Mouse (Mus musculus) layer of hippocampus, postnatal 10 days (tissue): ENCODE results near the gene Bicc1. TPM values are rescaled to one million over a fixed set of nuclear protein-coding genes. Genes with fewer than 3 reads are reported as not detected.
A peak's percentile ranks its signal among the peaks of the same experiment; 100 is the strongest.

Experiments
- DNase-seq, 2 experiments: peaks; one replicate each; pipeline ENCODE4 v3.0.0; 2021; ENCODE audit warnings: low spot score in 2 of 2
- long read RNA-seq: library from polyadenylated mRNA; stranded (forward); transcript quantifications from one replicate; pipeline ENCODE4 v2.0.0, GENCODE M21; 2023
- total RNA-seq, 2 experiments: library from RNA; stranded (reverse); gene quantifications; 2 replicates each; pipeline ENCODE4 v1.2.3; 2021

The Bicc1 gene
- total RNA-seq: 1 to 10 TPM; 6.2 to 6.6 TPM
- long read RNA-seq, full-length matches to known transcripts: 2 of 11 reads
- long read RNA-seq, partial matches to known transcripts: 2 of 11 reads
- long read RNA-seq, other reads (novel, unspliced or antisense): 7 of 11 reads

DNA sequence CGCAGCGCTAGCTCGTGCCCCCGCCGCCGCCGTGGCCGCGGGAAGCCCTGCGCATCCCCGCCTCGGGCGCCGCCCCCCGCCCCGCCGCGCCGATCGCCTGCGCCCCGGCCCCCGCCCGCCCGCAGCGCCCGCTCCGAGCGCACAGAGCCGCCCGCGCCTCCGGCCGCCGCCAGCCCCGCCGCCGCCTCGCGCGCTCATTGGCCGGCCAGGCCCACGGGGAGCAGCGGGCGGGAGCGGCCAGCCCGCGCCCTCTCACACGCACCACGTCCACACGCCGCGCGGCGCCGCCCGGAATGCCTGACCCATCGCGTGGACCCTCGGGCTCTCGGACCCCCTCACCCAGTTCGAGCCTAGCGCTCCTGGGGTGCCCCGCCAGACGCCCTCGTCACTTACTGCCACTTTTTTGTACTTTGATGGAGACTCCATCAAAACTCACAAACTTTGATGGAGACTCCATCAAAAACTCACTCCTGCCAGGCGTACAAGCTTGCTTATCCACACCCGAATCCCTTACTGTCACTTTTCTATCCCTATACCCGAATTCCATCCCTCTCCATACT is at the start of gene Bicc1:
Gene Bicc1 (minus strand): TSS at position 25 of the 560 bp plus-strand sequence.
- peak; percentile 9 to 41 for DNase-seq

DNA sequence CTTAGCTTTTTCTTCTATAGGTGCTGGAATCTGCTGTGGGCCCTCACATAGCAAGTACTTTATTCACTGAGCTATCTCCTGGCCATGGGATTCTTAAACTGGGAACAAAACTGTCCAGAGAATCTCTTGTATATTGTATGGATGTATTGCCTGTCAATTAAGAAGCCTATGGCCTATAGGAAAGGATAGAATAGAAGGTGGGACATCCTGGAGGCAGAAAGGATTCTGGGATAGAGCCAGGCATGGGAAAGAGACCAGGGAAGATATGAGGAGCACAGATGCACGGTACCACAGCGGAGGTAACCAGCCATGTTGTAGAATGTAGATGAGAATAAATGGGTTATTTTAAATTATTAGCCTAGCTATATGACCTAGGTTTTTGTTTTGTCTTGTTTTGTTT is 42.0 kb upstream of the Bicc1 start:
- no peak for DNase-seq

- peak in 1 of 2 experiments; percentile 31 for DNase-seq
Observed at GRCm38 (mm10) chr10:71200964-71201363, 41.5 kb upstream of the Bicc1 start.

DNA sequence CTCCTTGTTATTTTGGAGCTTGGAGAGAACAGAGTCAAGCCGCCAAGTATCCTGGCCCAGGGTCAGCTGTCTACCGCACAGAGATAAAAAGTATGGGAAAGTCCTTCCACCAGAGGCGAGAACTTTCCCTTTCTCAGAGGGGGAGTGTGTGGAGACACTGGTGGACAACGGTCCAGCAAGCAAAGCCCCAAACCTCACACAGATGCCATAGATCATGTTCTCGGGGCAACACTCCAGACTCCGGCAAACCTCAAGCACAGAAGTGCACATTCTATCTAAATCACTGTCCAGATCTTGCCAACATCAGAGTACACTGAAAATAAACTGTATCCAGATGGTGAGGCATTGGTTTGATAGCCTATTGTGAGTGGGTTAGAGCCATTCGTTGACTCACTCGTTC is 39.2 kb upstream of the Bicc1 start:
- no peak for DNase-seq

GRCm38 (mm10) chr10:71197036-71197785 is 37.7 kb upstream of the Bicc1 start:
- no peak for DNase-seq

GRCm38 (mm10) chr10:71195501-71195900 is 36.0 kb upstream of the Bicc1 start:
- no peak for DNase-seq

GRCm38 (mm10) chr10:71194713-71195112 is 35.2 kb upstream of the Bicc1 start:
- DNase-seq: no peak

DNA sequence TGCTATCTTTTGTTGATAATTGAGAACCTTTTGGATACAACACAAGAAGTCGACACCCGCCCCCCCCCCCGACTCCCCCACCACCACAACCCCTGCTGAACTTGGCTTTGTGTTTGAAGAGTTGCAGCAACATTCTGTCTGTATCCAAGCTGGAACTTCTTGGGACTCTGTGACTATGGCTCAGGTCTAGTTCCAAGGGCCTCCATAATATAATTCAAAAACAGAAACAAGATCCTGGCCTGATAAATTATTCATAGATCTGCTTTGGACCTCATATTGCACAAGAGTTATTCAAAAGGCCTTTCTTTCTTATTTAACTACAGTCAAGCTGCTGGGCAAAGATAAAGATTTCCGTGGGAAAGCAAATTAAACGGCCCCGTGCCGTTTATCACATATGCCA is 33.8 kb upstream of the Bicc1 start:
- no peak for DNase-seq

- DNase-seq: no peak
Observed at GRCm38 (mm10) chr10:71192886-71193285, 33.4 kb upstream of the Bicc1 start.

DNA sequence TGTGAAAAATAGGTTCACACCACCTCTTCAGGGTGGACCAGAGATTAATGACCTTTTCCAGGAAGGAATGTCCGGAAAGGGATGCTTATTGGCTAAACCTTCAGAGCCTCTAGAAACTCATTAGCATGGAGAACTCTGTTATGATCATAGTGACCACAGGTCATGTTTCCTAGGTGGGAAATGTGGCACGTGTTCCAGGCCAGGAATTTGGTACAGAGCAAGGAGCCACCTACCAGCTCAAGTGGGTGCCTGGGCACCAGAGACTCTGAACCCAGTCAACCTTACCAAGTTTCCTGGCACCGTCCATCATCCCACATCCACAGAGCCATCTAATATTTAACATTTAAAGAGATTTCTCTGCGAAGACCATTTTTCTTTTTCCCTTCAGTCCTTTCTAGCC is 29.2 kb upstream of the Bicc1 start:
- no peak for DNase-seq

DNA sequence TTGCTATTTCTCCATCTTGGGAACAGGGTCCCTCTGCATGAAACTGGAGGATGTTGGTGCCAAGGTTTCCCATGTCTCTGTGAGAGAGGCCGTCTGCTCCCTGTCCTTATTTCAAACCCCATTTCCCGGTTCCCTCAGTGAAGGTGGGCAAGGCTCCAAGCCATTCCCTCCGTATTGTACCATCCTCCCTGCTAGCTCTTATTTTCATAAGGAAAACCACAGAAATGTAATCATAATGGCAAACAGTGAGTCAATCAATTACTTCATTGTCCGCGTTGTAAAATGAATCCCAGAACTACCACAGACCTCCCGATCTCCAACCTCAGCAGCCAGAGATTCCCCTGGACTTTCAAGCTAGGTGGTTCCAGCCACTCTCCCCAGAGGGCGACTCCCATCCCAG is 25.6 kb upstream of the Bicc1 start:
- no peak for DNase-seq

- DNase-seq: no peak
Observed at GRCm38 (mm10) chr10:71183339-71184031, 24.0 kb upstream of the Bicc1 start.

DNA sequence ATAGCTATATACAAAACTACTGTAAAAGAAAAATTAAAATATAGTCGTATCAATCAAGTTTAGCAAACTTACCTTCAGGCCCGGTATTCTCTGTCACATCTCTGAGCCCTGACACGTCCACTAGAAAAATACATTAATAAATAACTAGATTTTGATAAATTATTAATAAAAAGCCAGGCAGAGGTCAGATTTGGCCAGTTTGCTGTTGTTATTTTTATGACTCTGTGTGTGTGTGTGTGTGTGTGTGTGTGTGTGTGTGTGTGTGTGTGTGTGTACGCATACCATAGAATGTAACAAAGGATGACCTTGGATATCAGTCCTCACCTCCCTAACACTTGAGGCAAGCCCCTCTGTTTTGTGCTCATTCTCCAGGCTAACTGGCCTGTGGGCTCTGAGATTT is 22.4 kb upstream of the Bicc1 start:
- DNase-seq: no peak

DNA sequence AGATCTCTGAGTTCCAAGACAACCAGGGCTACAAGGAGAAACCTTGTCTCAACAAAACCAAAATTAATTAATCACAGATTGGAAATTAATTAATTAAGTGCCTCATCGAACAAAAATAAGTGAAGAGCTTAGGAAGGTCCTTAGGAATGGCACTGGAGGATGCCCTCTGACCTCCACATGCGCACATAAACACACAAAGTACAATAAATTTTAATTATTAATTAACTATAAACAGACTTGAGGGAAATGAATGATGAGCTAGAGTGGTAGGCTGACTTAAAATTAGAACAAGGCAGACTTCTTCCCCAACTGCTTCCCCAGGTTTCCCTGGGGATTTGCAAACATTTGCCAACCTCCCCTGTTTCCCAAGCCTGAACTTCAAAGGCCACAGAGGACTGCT is 21.6 kb upstream of the Bicc1 start:
- DNase-seq: no peak

DNA sequence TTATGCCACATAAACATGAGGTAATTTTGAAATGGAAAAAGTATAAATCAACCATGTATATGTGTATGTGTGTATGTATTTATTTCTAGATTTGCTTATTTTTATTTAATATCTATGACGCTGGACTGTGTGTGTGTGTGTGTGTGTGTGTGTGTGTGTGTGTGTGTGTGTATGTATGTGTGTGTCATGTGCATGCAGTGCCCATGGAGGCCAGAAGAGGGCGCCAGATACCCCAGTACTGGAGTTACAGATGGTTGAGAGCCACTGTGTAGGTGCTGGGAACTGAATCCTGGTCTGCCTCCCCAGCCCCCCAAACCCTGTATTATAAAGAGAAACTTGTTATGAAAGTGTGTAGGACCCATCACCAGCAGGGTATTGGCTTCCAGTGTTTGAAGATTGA is 20.6 kb upstream of the Bicc1 start:
- DNase-seq: no peak

DNA sequence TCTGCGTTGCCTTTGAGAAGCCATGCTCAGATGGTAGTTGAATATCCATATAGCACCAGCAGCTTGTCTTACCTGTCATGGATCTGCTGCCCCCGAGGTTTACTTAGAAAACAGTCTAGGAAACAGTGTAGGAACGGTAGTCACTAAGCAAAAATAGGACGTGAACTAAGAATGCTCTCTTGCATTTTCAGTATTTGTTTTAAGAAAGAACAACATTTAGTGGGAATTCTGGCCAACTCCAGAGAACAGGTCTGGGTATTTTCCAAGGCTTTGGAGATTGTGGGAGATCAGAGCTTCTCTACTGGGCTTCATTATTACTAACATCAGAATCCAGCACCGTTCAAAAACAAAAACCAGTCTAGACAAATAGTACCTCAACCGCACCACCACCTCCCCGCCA is 17.7 kb upstream of the Bicc1 start:
- DNase-seq: no peak

DNA sequence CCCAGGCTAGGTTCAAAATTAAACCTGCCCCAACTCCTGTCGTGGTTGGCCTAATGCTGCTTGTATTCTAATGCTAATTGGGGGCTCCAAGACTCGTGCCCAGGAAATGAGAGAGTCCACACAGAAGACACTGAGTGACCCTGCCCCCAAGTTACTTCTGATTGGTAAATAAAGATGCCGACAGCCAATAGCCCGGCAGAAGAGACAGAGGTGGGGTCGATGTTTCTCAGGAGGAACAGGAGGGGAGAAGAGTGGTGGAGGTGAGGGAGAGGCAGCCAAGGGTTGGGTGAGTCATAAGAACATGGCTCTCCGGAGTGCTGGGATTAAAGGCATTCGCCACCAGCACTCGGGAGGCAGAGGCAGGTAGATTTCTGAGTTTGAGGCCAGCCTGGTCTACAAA is 16.8 kb upstream of the Bicc1 start:
- no peak for DNase-seq

DNA sequence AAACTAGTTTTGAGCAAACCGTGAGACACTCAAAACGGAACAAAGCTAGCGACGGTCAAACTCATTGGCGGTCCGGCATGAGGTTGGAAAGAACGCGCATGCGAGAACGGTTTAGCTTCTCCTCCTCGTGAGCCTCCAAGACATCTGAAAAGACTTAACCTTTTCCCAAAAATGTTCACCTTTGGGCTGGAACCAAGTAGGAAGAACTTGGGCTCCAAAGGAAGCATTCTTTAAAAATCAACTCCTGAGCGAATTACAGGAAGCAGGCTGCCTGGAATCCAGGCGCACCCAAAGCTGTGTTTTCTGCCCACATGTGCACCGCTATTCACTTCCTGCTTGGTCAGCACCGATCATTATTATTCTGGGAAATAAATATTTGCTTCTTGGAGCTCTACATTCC is 15.8 kb upstream of the Bicc1 start:
- no peak for DNase-seq

DNA sequence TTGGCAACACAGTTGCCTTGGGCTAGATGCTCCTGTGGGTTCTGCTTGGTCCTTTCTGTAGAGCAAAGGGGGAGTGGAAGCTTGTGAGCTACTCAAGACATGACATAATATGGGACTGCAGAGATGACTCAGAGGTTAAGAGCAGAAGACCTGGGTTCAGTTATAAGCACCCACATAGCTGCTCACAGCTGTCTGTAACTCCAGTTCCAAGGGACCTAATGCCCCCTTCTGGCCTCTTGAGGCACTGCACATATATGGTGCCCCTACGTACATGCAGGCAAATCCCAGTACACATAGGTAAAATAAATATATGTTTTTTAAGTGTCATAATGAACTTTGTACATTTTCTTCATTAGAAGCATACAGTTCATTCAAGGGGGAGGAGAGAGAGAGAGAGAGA is 11.9 kb upstream of the Bicc1 start:
- DNase-seq: no peak

DNA sequence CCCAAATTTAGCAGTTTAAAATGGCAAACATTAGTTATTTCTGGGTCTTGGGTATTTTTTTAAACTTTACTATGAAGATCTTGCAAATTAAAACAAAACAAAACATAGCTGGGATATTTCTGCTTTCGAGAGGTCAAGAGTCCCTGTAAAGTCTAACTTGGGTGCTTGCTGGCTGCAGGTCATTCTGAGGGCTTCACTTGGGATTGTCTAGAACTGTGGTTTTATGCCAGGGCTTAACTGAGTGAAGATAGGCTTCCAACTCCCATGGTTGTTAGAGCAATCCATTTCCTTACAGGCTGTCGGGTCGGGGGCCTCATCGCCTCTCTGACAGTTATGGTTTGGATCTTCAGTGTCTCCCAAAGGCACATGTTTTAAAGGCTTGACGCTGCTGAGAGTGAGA is 11.3 kb upstream of the Bicc1 start:
- DNase-seq: no peak

DNA sequence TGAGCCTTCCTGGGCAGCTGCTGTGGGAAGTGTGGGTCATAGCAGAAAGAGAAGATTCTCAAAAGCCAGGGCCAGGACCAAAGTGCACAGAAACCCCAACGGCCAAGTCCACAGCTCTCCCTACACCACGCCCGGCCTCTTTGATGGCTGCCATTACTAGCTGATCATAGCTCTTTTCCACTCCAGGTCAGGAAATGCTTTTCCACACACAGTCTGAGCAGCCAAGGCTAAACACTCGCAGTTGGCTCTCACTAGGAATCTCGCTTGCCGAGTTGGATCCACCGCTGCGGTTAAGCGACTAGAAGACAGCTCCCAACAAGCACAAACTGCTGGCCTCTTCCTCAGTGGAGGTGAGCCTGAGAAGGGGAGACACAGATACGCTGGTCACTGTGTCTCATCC is 10.3 kb upstream of the Bicc1 start:
- no peak for DNase-seq

DNA sequence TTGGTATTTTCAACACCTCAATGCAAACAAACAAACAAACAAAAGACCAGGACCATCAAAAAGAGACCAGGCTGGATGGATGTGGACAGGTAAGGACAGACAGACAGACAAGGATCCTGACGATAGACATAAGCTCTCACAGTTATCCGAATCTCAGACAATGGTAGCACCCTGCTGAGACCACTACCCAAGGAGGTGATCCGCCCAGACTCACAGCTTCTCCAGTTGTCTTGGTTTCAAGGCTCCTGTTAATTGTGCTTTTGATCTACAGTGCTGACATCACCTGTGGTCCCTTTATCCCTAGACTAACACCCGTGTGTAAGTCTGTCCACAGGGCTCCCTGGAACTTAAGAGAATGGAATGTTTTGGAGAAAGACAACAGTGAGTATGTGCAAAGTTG is 9.7 kb upstream of the Bicc1 start:
- DNase-seq: no peak
